Mouse (Mus musculus) megakaryocyte, embryonic 14.5 days (primary cell): Measurements from ENCODE around the gene Arel1. TPM values are rescaled to one million over a fixed set of nuclear protein-coding genes. Genes with fewer than 3 reads are reported as not detected.
A peak's percentile ranks its signal among the peaks of the same experiment; 100 is the strongest.

Experiments
- H3K27me3 ChIP-seq: replicated peaks from 2 replicates; pipeline ENCODE3; 2012; ENCODE audit warnings: inconsistent platforms
- H3K36me3 ChIP-seq: replicated peaks from 2 replicates; pipeline ENCODE3; 2012; ENCODE audit warnings: low read length, inconsistent platforms, mixed read lengths
- H3K4me1 ChIP-seq: 2 replicates; pipeline ENCODE4 v1.6.1; 2012; ENCODE audit warnings: inconsistent platforms
- H3K4me3 ChIP-seq: replicated peaks from 2 replicates; pipeline ENCODE3; 2012; ENCODE audit warnings: moderate library complexity, mild to moderate bottlenecking, inconsistent platforms
- H3K9me3 ChIP-seq: 2 replicates; pipeline ENCODE4 v1.6.1; 2012; ENCODE audit warnings: inconsistent platforms
- FLI1 ChIP-seq: IDR thresholded peaks from 2 replicates; pipeline ENCODE4 v1.6.1; 2012; ENCODE audit warnings: low read length, inconsistent platforms, mixed read lengths
- GATA1 ChIP-seq: IDR thresholded peaks from 3 replicates; pipeline ENCODE4 v1.6.1; 2012; ENCODE audit warnings: mixed read lengths, low read length, inconsistent platforms, borderline replicate concordance
- polyA plus RNA-seq: library from polyadenylated mRNA; stranded (reverse); fragments of >175 nt; gene quantifications from 2 replicates; pipeline ENCODE4 v1.2.3, GENCODE M21; 2012; ENCODE audit warnings: low replicate concordance; ENCODE audit not compliant: insufficient read depth

The Arel1 gene
- polyA plus RNA-seq, 1 experiment, result 1.1 TPM

DNA sequence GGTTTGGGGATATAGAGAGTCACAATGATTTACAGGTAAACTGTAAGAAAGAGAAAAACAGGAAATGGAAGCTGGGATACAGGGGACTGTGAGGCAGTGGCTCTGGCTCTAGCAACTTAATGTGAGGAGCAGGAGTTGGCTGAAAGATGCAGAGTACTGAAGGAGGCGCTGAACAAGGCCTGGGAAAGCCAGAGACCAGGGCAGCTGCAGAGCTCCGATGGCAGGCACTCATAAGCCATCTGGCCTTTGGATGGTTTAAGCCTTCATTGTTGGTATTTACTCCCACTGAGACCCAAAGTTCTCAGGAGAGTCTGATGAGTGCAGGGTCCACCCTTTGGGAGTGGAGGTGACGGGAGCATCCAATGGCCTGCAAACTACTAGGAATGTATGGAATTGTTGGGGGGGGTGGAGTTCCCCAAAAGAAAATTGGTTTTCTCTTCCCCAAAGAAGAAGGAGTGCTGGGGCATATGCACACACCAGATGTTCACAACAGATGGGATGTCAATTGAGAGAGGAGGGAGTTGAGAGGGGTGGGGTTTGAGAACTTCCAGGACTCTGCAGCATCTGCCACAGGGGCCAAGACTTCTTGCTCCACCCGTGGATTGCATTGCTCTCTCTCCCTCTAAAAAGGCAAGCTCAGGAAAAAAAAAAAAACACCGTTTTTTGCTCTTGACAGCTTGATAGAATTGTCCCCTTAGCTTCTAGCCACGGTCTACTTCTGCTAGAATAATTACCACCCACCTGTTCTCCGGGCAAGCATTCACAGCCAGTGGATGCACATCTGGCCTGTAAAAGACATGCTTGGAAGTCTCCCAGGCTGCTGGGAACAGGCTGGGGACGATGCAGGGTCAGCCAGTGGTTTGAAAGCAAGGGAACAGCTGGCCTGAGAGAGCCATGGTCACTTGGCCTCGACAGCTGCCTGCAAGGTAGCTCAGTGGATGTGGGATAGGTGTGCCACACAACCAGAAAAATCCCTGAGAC, 76.8 kb downstream of the Arel1 start:
- no peaks in the 10 kb centered on the region for H3K9me3 ChIP-seq
- H3K4me3 ChIP-seq, result no peak overlapping the region
- no peak for TF ChIP-seq FLI1
- no peak for TF ChIP-seq GATA1
- H3K36me3 ChIP-seq, result no peaks in the 10 kb centered on the region
- no peaks in the 10 kb centered on the region for H3K4me1 ChIP-seq
- peaks cover 85% of the 10 kb centered on the region for H3K27me3 ChIP-seq

DNA sequence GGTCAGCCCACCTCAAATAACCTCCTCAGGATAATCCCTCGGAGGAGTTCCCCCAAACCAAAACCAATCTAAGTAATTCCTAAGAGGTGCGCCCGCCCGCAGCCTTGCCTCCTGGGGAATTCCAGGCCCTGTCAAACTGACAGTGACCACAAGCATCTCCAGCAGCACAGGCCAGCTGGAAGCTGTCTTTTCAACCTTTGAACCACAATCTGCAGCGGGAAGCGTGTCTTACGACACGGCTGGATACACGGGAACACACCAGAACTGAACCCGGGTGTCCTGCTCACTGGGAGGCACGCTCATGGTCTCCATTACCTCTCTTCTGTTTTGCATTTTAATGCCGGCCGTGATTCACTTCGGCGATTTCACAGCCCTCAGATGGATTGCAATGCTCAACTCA, 80.4 kb downstream of the Arel1 start:
- peaks cover 19% of the 10 kb centered on the region for H3K9me3 ChIP-seq
- no peaks in the 10 kb centered on the region for H3K36me3 ChIP-seq
- H3K27me3 ChIP-seq, result peaks cover 87% of the 10 kb centered on the region
- TF ChIP-seq FLI1, result no peak
- TF ChIP-seq GATA1, result no peak
- no peak overlapping the region for H3K4me3 ChIP-seq
- no peaks in the 10 kb centered on the region; the same call in 1 of the 2 replicates for H3K4me1 ChIP-seq

DNA sequence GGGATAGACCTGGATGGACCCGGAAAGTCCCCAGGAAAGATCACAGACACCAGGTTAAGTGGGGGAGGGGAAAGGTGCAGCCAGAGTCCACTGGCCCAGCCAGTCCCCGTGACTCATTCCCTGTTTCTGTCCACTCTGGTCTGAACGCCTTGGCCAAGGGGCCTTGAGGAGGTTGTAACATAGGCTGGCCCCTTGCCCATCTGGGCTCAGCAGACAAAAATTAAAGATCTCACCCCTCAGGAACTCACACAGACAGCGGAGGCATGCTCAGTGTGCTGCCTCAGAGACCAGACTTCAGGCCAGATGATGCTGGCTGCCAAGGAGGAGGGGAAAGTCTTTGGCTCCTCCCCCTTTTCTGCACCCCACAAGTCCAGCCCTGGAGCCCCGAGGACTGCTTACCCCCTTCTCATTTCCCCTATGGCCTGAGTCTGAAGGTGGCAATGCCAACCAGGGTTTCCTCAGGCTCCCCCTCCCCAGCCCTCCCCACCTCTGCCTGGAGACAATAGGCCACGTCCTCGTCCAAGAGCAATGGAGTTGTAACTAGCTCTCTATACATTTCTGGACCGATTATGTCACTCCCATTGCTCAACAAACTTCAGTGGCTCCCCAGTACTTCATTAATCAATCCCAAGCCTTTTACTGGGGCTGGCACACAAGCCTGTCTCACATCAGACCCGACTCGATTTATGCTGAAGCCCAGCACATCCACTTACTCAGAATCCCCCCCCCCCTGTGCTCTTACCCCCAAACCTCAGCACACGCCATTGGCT, 85.4 kb downstream of the Arel1 start:
- H3K4me3 ChIP-seq, result no peak overlapping the region
- no peak for TF ChIP-seq FLI1
- TF ChIP-seq GATA1, result no peak
- peaks cover 19% of the 10 kb centered on the region for H3K9me3 ChIP-seq
- no peaks in the 10 kb centered on the region; the same call in 1 of the 2 replicates for H3K4me1 ChIP-seq
- H3K27me3 ChIP-seq, result peaks cover 77% of the 10 kb centered on the region
- H3K36me3 ChIP-seq, result no peaks in the 10 kb centered on the region

GRCm38 (mm10) chr12:84884423-84885076, 86.2 kb downstream of the Arel1 start:
- TF ChIP-seq FLI1, result no peak
- no peak for TF ChIP-seq GATA1
- no peaks in the 10 kb centered on the region for H3K36me3 ChIP-seq
- H3K4me3 ChIP-seq, result no peak overlapping the region
- peaks cover 78% of the 10 kb centered on the region for H3K27me3 ChIP-seq
- H3K4me1 ChIP-seq, result peaks cover 6% of the 10 kb centered on the region; the same call in 1 of the 2 replicates
- peaks cover 19% of the 10 kb centered on the region for H3K9me3 ChIP-seq

DNA sequence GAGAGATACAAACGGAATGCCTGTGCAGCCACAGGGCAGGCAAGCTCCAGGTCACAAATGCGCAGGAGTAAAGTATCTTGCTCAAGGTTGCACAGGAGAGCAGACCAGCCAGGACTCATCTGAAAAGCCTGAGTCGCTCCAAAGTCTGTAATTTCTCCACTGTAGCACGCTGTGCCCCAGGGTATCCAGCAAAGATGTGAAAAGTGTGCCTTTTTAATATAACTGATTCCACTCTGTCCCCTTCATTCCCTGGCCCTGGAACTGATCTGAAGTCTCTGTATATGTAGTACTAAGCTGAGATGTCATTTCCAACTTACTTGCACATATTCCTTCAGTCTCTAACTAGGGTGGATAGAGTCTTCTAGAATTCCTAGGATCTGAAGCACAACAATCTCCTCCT, 87.9 kb downstream of the Arel1 start:
- no peak overlapping the region for H3K4me3 ChIP-seq
- peaks cover 6% of the 10 kb centered on the region; the same call in 1 of the 2 replicates for H3K4me1 ChIP-seq
- H3K27me3 ChIP-seq, result peaks cover 82% of the 10 kb centered on the region
- TF ChIP-seq FLI1 (no peak), GATA1 (no peak)
- no peaks in the 10 kb centered on the region for H3K36me3 ChIP-seq
- peaks cover 11% of the 10 kb centered on the region for H3K9me3 ChIP-seq

GRCm38 (mm10) chr12:84880091-84880490, 90.6 kb downstream of the Arel1 start:
- H3K27me3 ChIP-seq, result peaks cover 82% of the 10 kb centered on the region
- H3K36me3 ChIP-seq, result no peaks in the 10 kb centered on the region
- no peak overlapping the region for H3K4me3 ChIP-seq
- peaks cover 27% of the 10 kb centered on the region for H3K4me1 ChIP-seq
- no peaks in the 10 kb centered on the region for H3K9me3 ChIP-seq
- TF ChIP-seq FLI1 (no peak), GATA1 (no peak)

DNA sequence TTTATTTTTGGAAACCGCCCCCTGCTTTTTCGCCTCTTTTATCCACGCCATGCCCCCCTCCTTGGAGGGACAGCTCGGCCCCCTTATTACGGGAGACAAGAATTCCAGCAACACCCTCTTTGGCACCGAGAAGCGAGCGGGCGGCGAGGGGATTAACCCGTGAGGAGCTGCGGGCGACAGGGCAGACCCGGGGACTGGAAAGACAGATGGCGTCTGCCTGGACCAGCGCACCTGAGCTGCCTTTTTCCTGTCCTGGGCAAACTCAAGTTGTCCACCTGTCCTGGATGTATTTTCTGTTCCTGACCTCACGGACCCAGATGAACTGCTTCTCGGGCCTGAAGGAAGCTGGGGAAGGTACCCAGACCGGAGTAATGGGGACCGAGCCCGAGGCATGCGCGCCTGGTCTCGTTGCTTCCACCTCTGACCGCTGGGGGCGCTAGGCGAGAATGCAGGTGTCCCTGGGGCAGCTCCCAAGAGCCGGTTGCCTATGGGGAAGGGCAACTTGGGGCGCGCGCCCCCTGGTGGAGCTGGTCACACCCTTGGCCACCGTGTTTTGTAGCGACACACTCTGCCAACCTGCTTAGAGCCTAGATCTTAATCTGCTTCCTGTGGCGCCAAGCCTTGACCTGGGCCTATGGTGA, 94.1 kb downstream of the Arel1 start, which contains the start of gene Ltbp2:
Gene Ltbp2 (minus strand): TSS at position 52 of the 641 bp plus-strand sequence.
- H3K4me1 ChIP-seq, result peaks cover 48% of the 10 kb centered on the region
- H3K36me3 ChIP-seq, result no peaks in the 10 kb centered on the region
- H3K27me3 ChIP-seq, result peaks cover 75% of the 10 kb centered on the region
- H3K9me3 ChIP-seq, result no peaks in the 10 kb centered on the region
- H3K4me3 ChIP-seq, result peak within 1 kb of the TSS; percentile 94
- no peak for TF ChIP-seq FLI1
- TF ChIP-seq GATA1, result no peak

DNA sequence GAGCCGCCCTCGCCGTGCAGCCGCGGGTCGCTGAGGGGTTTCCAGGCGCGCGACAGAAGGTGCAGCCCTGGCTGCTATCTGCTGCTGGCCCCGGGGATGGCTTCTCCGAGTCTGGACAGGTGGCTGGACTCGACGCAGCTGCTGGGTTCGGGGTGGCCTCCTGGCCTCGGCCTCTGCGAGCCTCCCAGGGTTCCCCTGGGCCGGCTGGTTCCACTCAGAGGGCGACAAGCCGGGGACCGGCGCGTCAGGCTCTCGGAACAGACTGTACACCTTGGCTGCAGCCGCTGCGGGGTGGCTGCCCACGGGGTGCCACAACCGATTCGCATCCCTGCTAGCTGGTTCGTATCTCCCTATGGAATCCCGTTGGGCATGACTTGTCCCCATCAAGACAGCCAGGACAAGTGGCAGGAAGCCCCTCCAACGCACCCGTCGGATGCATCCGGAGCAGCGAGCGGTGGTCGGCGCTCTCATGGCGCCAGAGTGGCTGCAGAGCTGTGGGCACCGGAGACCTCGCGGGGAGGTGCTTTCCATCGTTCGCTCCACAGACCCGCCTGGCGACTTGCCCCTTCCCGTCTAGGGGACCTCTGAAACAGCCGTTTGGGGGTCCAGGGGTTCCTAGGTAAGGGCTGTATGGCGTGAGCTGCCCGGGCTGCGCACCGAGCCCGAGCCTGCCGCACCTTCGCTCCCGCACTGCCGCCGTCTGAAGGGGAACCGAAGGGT, 94.8 kb downstream of the Arel1 start:
- Histone ChIP-seq H3K27me3 (peaks cover 73% of the 10 kb centered on the region), H3K9me3 (no peaks in the 10 kb centered on the region), H3K4me3 (peak overlapping the region; percentile 94), H3K36me3 (no peaks in the 10 kb centered on the region), H3K4me1 (peaks cover 54% of the 10 kb centered on the region)
- TF ChIP-seq FLI1 (no peak), GATA1 (no peak)
